Mouse (Mus musculus): ENCODE data around the gene Sorbs1. TPM values are rescaled to one million over a fixed set of nuclear protein-coding genes. Genes with fewer than 3 reads are reported as not detected.

The Sorbs1 gene
- total RNA-seq, 4 experiments from 2014 or later = 758 to 979 (median 853) TPM

DNA sequence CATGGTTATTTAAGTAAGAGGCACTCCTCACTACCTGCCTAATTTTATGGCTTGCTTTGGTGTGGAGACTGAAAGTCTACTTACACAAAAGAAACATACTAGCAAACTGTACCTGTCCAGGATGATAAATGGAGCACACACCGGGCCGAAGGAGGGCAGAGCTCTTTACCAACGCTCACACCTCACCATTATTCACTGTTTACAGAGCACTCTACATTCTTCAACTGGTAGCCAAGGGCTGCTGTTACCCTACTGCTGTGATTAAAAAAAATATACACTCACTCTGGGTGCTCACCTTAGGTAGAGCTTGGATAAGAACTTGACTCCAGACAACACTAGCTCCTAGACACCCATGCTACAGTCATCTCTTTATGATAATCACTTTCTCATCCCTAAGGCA lies 245.1 kb downstream of the Sorbs1 start:
- DNase-seq (ENCODE audit: low spot score) = no peak

DNA sequence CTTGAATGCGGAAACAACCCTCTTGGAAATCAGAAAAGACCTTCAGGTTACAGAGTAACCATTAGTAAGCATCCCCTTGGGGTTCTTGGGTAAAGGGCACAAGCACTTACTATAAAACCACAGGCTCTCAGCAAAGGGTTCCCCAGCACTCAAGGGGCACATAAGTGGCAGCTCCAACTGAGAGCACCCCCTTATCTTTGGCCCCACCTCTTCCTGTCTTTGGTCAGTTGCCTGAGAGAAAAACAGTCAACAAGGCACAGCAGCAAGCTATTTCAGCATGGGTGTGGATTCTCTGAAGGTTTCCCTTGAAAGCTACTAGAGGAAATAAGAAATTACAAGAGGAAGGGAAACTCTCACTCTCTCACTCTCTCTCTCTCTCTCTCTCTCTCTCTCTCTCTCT lies 246.2 kb downstream of the Sorbs1 start:
- no peak for DNase-seq (ENCODE audit: low spot score)

DNA sequence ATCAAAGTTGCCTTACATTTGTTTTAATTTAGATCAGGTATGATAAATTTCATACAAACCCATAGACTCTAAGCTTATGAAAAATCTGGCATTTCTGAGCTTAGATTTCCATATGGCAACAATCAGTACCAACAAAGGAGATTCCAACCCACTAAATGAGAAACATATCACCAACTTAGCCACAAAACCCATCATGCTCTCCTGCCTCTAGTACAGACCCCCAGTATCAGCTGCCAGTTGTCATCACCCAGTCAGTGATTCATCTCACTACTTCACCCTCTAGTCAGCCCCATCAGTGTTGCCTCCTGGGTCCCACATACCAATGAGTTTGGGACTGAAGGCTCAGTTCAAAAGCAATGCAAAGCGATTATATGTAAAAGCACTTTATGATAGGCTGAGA lies 254.1 kb downstream of the Sorbs1 start:
- no peak for DNase-seq (ENCODE audit: low spot score)

DNA sequence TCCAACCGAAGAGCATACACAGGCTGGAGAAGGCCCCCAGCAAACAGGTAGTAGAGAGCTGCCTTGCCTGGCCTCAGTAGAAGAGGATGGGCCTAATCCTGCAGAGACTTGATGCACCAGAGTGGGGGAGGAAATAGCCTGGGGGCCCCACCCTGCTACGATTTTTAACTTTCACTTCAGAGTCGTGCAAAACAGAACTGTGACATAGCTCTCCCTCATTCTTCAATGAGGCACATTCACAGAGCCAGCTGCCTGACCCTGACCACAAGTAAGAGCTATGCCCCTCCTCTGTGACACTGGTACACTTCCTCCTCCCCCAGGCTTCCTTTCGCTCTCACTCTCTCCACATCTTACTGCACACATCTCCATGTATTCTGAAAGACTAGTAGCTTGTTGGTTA lies 256.2 kb downstream of the Sorbs1 start:
- no peak for DNase-seq (ENCODE audit: low spot score)

DNA sequence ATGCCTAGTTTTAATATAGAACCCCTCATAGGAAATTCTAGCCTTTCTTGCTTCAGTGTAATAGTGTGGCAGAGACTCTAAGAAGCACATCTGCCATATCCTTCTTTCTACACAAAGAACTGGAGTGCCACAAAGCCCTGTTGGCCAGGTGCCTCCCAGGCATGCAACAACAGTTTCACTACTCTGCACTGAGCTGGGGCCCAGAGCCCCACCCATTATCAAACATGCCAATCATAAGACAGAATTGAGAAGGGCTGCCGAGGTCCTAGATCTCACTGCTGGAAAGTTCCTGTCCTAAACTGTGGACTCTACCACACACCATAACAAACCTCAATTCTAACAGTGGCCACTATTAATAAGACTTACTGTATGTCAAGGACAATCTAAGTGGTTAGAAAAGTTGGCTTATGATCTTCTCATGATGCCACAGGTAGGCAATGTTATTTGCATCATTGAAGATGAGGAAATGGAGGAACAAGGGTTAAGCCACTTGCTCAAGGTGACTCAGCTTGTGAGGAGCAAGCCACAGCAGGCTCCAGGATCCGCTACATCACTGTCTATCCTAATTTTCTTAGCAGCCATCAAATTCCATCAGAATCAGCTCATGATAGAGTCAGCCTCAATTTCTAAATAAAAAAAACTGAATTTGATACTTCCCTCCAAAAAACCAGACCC lies 257.1 kb downstream of the Sorbs1 start:
- no peak for DNase-seq (ENCODE audit: low spot score)

DNA sequence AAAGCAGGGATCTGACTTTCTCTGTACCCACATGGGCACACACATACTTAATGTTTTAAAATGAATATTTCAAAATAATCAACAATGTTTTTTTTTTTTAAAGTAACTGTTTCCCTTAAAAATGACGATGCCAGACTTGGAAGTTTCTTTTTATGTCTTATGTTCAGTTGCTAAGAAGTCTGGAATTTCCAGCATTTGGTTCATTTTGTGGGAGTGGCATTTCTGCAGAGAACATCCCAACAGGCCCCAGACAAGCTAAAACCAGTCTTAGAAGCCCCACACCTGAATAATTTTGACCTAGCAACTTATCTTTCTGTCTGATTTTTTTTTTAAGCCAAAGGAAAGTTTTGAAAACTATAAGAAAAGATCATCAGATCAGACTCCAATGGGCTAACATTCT lies 258.0 kb downstream of the Sorbs1 start:
- no peak for DNase-seq (ENCODE audit: low spot score)

DNA sequence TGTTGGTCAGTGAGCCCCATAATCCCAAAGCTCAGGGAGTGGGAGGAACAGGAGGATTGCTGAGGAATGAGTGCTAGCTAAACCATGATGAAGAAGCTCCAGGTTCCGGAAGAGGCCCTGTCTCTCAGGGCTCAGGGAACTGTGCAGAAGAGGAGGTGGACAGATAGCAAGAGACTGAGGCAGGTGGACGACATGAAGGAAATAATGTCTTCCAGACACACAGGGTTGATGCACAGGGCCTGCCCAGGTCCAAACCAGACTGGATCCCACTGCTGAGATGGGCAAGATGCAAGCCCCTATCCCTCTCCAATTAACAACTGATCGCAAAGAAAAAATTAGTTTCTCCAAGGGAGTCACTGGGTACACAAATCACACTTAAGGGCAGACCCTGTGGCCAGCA lies 258.8 kb downstream of the Sorbs1 start:
- no peak for DNase-seq (ENCODE audit: low spot score)

DNA sequence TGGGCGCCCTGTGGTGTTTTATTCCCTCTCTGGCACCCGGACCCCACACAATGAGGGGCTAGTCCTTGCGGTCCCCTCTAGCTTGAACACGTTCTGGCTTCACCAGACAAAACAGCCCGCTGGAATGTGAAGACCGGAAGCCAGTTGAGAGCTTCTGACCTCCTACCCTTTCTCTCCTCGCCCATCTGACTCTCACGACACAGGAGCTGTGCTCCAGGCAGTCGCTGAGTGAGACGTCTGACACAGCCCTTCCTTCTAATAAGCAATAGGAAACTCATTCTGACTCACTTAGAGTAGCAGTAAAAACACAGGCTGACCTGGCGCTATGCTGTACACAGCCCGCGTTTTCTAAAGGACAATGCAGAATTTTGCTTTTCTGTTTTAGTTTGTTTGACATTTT lies 259.8 kb downstream of the Sorbs1 start:
- no peak for DNase-seq (ENCODE audit: low spot score)

DNA sequence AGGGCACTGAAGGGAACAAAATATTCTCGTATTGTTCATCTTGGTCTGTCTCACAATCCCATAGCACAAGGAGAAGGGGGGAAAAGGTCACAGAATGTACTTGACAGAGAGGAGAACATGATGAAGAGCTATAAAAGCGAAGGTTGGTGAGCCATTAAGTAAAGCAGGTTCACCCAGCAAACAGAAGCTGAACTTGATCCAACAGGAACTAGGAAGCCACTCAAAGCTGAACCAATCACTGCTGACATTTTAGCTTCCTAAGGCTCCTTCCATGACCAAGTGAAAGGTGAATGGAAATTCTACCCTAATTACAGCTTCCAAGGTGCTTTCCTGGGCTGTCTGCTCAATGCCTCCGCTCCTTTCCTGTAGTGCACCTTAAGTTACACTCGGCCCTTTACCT lies 262.5 kb downstream of the Sorbs1 start:
- DNase-seq (ENCODE audit: low spot score) = no peak

DNA sequence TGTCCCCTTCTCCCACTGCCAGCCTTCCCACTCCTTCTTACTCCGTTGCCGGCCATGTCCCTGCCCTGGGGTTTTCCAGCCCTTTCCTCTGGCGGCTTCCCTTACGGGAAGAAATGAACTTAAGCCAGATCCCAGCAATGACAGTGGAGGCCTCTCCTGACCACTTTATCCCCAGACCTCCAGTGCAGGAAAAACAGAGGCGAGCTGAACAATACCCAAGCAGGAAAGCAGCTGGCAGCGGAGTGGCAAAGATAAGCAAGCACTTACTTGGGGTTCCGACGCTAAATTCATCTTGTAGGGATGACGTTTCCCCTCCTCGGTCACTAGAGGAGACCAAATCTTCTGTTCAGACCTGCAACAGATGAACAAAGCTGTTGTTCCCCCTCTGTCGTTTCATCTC lies 264.2 kb downstream of the Sorbs1 start:
- DNase-seq (ENCODE audit: low spot score) = no peak

DNA sequence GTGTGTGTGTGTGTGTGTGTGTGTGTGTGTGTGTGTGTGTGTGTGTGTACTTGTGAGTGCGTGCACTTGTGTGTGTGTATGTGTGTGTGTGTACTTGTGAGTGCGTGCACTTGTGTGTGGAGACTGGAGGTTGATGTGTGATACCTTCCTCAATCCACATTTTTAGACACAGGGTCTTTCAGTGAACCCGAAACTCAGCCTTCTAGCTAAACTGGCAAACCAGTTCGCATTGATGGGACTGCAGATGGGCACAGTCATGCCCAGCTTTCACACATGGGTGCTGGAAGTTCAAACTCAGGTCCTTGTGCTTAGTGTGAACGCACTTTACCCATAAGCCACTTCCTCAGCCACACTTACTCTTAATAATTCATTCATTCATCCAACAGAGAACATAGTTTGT lies 265.1 kb downstream of the Sorbs1 start:
- no peak for DNase-seq (ENCODE audit: low spot score)

DNA sequence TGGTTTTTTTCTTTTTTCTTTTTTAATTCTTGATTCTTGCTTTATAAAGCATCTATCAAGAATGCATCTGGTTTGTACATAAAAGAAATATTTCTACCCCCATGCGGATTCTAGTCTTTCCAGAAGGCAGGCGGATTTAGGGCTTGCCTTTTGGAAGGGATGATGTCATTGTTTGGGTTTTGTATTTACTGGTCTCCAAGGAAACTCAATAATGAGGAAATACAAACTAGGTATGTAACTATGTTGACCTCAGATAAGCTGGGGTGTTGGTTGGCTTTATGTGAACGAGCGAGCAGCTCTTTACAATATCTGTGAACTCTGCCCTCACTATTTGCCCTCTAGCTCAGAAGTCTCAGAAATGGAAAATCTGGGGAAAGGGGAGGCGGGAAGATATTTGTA lies 266.3 kb downstream of the Sorbs1 start:
- DNase-seq (ENCODE audit: low spot score) = peak; percentile 65

DNA sequence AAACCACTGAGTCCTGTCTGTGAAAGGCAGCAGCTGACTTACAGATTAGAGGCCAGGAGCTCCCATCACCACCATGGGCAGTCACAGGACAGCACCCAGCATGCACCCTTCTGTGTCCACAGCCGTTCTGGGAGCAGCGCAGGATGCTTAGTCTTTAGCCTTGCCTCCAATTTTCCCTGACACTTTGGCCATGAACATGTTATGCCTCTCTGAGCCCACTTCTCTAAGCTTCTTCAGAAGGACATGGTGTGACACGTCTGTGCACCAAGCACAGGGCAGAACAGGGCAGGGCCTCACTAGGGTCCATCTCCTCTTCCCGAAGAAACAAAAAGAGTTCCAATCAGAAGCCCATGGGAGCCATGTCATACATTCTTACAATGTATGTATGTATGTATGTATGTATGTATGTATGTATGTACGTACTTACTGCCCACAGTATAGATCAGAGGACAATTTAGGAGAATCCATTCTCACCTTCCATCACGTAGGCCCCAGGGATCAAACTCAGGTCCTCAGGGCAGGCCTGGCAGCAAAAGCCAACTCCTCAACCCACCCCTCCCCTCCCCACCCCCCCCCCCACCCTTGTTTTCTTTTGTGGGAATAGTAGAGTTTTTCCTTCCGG lies 266.8 kb downstream of the Sorbs1 start:
- DNase-seq (ENCODE audit: low spot score) = no peak

Other genes starting within 250 kb of the Sorbs1 start
- 100 to 1,000 TPM; 114 to 157 (median 136) TPM for gene Pdlim1, start 241.9 kb downstream of the Sorbs1 start, total RNA-seq (2022)
- 1 to 10 TPM; 4.5 to 7.5 (median 5.8) TPM for gene Aldh18a1, start 74.7 kb upstream of the Sorbs1 start, total RNA-seq (2022)
- 1 to 10 TPM; 4.6 to 7.9 (median 6.8) TPM for gene Tctn3, start 98.5 kb upstream of the Sorbs1 start, total RNA-seq (2022)
- gene Entpd1, start 98.6 kb upstream of the Sorbs1 start, total RNA-seq (2022) = 10 to 100 TPM; 17.5 to 21.0 (median 19.8) TPM
- gene Cc2d2b, start 235.0 kb upstream of the Sorbs1 start, total RNA-seq (2022) = not detected

Data from heart, adult 8-10 months (tissue).